Mouse (Mus musculus) thymus, postnatal 25 days (tissue): ENCODE measurements around the gene Cenpv.
"Not testable (repeated sequence)": the region's sequence is repeated elsewhere in the genome, so short reads cannot be mapped to it uniquely, and the experiment has no call there.

Source experiments
- DNase-seq: peaks from one replicate; pipeline ENCODE4 v3.0.0; 2022

Gene Cenpv

DNA sequence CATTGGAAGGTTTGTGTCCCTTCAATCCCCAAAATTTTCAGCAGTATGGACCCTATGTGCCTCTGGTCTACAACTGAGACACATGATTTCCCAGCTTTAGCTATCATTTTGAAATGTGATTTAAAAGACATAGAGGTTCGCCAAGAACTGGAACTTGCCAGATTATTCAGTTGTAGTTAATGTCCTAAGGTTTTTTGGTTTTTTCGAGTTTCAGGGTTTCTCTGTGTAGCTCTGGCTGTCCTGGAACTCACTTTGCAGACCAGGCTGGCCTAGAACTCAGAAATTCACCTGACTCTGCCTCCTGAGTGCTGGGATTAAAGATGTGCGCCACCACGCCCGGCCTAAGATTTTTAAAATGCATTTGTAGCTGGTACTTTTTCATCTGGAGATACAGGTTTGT, 14.6 kb upstream of the Cenpv start:
- DNase-seq: no peak

GRCm38 (mm10) chr11:62553186-62553585, 14.1 kb upstream of the Cenpv start:
- no peak for DNase-seq

GRCm38 (mm10) chr11:62551226-62552119, 12.4 kb upstream of the Cenpv start:
- DNase-seq: peak; percentile 90

DNA sequence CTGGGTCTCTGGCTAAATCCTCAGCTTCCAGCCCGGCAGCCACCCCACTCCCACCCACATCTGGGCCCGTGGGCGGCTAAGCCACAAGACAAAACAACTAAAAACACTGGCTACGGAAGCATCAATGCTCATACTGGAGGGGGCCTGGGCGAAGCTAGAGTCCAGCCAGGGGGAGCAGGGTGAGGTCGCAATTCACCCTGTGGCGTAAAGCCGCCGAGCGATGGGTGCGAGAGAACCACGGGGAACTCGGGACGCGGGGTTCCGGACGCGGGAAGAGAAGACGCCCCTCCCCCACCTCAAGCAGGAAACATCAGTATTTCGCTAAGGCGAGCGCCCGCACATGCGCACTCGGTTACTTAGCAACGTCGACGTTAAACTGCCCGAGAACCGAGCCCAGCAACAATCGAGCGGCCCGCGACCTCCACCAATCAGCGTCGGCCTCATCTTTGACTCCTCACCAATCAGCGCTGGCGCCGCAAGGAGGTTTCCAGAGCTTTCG, 11.7 kb upstream of the Cenpv start, which contains the start of gene Ubb:
TSS of gene Ubb (plus strand) at position 445 of the 499 bp plus-strand sequence.
- peak; percentile 98 for DNase-seq

GRCm38 (mm10) chr11:62550227-62550685, 11.2 kb upstream of the Cenpv start:
- peak; percentile 65 for DNase-seq

- DNase-seq: peak; percentile 21
These were observed 10.7 kb upstream of the Cenpv start for GRCm38 (mm10) chr11:62549782-62550181.

GRCm38 (mm10) chr11:62543991-62544390, 4.9 kb upstream of the Cenpv start:
- no peak for DNase-seq

DNA sequence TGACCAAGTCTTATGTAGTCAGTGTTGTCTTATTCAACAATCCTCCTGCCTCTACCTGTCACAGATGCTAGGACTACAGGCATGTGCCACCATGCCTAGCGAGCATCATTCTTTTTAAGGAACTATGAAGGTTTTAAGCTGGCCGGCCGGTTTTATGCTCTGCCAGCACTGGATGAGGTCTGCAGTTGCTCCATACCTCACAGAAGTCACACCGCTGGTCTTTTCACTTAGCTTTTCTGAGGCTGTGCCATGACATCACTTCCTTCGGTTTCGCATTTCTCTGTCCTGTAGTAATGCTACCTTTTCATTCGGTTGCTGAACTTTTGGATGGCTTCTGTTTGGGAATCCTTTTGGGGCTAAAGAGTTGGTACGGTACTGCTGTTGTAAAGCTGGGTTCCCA, 2.5 kb upstream of the Cenpv start:
- no peak for DNase-seq

GRCm38 (mm10) chr11:62540969-62541368, 1.9 kb upstream of the Cenpv start:
- no peak for DNase-seq

DNA sequence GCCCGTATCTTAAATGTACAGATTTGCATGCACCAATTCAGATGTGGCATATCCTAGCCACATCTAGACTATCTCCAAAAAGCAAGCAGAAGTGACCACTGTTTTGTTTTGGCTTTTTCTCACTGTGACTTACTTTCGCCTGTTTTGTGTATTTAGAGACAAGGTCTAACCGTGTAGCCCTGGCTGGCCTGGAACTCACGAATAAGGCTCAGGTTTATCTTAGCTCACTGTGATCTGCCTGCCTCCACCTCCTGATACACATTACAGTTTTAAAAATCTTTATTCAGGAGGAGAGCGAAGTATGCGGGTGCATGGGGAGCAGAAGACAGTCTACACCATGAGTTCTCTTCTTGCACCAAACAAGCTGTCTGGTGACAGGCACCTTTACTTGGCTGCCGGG, 1.1 kb upstream of the Cenpv start:
- no peak for DNase-seq

- peak; percentile 52 for DNase-seq
These were observed 556 bp downstream of the Cenpv start for GRCm38 (mm10) chr11:62538321-62539088.

DNA sequence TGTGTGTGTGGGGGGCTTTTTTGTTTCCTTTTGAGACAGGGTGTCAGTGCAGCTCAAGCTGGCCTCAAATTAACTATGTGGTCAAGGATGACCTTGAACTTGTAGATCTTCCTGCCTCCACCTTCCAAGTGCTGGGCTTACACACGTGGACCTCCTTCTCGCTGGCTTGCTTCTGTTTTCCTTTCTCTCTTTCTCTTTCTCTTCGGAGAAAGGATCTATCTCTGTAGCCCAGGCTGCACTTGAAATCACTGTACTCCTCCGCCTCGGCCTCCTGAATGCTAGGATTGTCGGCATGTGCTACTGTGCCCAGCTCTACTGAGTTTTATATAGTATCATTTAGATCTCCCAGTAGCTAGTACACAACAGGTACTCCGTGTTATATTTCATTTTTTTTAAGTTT, 1.5 kb downstream of the Cenpv start:
- no peak for DNase-seq

DNA sequence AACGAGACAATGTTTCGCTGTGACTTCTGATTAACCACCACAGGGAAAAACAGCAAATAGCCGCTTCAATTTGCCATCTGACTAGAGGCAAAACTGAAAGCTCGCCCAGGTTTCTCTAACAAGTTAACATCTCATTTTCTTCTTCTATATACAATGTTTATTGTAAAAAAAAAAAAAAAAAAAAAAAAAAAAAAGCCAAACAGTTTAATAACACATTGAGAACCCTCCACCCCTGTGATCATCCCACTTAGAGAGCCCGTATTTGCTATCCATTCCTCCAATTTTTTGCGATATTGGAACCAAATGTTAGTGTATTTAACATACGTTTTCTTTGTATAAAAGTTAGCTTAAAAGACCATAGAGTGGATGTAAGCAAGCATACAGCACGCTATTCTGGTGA, 2.0 kb downstream of the Cenpv start:
- DNase-seq: no peak

DNA sequence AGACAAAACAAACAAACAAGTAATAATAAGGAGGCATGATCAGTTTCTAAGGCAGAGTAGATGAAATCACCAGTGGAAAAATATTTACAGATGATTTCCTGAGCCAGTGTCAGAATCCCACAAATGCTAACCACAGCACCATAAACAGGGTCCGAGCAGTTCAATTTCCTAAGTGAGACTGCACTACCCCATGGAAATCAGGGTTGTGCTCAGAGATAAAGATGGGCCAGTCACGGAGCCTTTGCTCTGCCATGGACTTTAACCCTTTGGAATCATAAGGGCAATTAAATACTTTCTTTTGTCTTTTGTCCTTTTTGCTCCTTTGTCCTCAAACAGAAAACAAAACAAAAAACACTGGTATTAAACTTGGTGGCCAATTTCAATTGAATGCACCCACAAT, 16.8 kb downstream of the Cenpv start:
- DNase-seq: no peak

- no peak for DNase-seq
These were observed 20.1 kb downstream of the Cenpv start for GRCm38 (mm10) chr11:62518991-62519390.

DNA sequence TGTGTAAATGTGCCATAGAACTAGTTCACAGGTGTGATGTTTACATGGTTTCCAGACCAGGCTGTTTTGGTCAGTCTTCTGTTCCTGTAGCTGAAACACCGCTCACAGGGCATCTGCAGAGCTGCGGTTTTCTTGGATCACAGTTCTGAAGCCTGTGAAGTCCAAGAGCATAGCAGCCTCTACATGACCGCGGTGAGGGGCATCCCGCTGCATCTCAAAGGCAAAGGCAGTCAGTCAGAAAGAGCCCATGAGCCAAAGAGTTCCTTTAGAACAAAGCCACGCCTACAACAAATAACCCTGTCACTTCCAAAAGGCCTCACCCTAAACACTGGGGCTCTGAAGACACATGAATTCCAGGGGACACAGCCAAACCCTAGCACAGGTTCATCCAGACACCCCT, 25.8 kb downstream of the Cenpv start:
- DNase-seq: no peak

DNA sequence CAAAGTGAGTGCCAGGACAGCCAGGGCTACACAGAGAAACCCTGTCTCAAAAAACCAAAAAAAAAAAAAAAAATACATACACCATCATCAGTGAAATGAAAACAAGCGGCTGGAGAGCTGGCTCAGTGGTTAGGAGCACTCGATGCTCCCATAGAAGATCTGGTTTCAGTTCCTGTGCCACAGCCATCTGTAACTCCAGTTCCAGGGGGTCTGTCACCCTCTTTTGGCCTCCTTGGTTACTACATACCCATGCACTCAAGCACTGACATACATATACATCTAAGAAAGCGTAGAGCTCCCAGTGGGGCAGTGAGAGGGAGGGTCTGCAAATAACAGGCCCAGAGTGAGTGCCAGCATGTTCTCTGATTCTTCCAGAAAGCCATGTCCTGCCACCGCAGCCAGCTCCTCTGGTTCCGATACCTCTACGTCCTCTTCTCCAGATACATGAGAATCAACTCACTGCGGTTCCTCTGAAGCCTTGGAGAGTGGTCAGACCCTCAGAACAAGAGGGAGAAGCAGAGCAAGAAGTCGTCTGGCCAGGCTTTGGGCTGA, 26.5 kb downstream of the Cenpv start:
- no peak for DNase-seq

- DNase-seq: peak; percentile 14
These were observed 27.4 kb downstream of the Cenpv start for GRCm38 (mm10) chr11:62511444-62512202.

- no peak for DNase-seq
These were observed 28.1 kb downstream of the Cenpv start for GRCm38 (mm10) chr11:62510956-62511355.

GRCm38 (mm10) chr11:62509571-62509970, 29.5 kb downstream of the Cenpv start:
- no peak for DNase-seq

- not testable (repeated sequence) for DNase-seq
These were observed 30.2 kb downstream of the Cenpv start for GRCm38 (mm10) chr11:62508816-62509215.

GRCm38 (mm10) chr11:62508365-62508764, 30.7 kb downstream of the Cenpv start:
- DNase-seq: not testable (repeated sequence)

DNA sequence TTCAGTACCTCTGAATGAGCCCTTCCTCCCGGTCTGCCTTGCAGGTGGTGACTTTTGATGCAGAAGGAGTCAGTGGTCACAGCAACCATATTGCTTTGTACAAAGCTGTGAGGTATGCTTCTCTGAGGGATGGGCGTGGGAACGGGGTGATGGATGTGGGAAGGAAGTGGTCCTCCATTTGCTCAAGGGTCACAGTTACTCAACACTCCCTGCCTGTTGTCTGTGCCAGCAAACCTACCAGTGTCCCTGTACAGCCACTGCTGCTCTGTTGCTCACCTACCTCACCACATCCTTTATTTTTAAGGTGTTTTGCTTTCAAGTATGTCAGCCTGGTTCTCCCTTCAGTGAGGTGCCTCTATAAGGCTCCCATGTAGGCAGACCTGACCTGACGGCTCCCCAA, 31.4 kb downstream of the Cenpv start:
- peak; percentile 9 for DNase-seq
